Mouse (Mus musculus): ENCODE measurements at regions not wholly inside any gene's neighbourhood (a gene's known extent, or its start where the extent isn't known, plus 50 kb on each side); places are given as distances from the start of the nearest gene placed in this dataset.

DNA sequence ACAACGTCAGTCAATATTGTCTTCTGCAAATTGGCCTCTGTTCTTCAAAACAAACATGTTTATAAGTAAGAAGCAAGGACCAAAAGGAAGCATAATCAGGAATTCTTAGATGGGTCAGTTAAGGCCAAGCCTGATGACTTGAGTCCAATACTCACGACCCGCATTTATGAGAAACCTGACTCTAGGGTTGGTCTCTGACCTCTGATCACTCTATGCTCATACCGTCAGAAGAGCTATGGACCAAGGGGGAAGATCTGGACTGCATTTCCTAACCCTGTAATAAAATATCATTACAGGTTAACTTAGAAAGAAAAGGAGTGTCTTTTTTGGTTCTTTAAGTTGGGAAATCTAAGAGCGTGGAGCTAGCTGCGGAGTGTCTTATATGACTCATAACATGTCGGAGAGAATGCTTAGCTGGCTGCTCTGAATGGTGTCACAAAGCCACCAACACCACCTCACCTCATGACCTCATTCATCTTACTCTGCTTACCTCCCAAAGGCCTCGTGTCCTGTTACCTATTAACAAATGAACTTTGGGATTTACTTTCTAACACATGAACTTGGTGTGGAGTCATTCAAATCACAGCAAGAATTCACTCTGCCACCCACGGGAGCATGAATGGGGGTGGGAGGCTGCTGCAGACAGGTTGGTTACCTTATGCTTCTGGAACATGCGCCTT lies 170.3 kb downstream of the Cd83 start:
- no peaks in the 10 kb centered on the region for H3K36me3 ChIP-seq (ENCODE audit: poor library complexity, severe bottlenecking)
- no peak overlapping the region for H3K4me2 ChIP-seq
- no peaks in the 10 kb centered on the region for H3K9me3 ChIP-seq (replicated peaks)
- ATAC-seq: no peak
- H3K27ac ChIP-seq: no peak overlapping the region
- peaks cover 24% of the 10 kb centered on the region for H3K27me3 ChIP-seq
- H3K4me3 ChIP-seq: no peak overlapping the region
- H3K9ac ChIP-seq: no peak overlapping the region
- H3K4me1 ChIP-seq: peaks cover 21% of the 10 kb centered on the region
- 95% methylated on average over 10 of the region's 10 CpGs for WGBS

DNA sequence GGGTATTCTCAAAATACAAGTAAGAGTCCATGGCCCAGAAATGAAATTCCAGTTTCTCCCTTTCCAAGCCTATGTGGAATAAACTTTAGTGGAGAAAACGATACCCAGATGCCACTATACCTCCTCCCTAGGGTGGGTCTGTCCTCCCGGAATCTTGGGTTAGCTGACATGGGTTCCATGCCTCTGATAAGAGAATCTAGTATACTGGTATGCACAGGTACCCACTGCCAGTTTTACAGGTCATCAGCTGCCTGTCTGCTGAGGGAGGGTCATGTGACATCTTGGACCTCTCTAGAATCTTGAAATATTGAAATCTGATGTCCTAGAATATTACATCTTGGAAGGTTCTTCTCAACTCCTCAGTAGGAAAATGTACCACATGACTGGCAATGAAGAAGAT lies 172.5 kb downstream of the Cd83 start:
- ATAC-seq: no peak
- H3K36me3 ChIP-seq (ENCODE audit: poor library complexity, severe bottlenecking): no peaks in the 10 kb centered on the region
- peaks cover 8% of the 10 kb centered on the region; the same call in 1 of the 2 replicates for H3K4me1 ChIP-seq
- no peak overlapping the region for H3K27ac ChIP-seq
- H3K4me2 ChIP-seq: no peak overlapping the region
- peaks cover 20% of the 10 kb centered on the region for H3K27me3 ChIP-seq
- 91% methylated on average over 2 of the region's 2 CpGs for WGBS
- H3K4me3 ChIP-seq: no peak overlapping the region
- H3K9me3 ChIP-seq (replicated peaks): no peaks in the 10 kb centered on the region
- no peak overlapping the region for H3K9ac ChIP-seq

DNA sequence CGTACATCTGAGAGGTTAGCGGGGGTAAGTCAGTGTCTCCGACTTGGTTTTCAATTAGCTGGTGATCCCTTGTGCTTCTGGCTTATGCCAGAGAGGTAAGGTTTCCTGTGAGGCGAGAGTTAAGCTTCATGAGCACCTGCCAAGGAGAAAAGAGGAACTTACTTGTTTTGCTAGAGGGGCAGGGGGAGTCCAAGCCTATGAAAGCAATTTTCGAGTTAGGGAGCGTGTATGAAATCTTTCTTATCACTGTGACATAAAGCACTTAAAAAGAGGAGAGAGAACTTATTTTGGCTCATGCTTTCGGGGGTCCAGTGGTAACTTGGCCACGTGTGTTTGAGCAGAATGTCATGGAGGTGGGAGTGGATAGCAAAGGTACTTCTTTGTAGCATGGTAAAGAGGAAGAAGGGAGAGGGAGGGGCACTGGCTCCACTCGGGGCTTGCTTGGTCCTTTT lies 174.6 kb downstream of the Cd83 start:
- no peak for ATAC-seq
- 63% methylated on average over 9 of the region's 9 CpGs for WGBS

DNA sequence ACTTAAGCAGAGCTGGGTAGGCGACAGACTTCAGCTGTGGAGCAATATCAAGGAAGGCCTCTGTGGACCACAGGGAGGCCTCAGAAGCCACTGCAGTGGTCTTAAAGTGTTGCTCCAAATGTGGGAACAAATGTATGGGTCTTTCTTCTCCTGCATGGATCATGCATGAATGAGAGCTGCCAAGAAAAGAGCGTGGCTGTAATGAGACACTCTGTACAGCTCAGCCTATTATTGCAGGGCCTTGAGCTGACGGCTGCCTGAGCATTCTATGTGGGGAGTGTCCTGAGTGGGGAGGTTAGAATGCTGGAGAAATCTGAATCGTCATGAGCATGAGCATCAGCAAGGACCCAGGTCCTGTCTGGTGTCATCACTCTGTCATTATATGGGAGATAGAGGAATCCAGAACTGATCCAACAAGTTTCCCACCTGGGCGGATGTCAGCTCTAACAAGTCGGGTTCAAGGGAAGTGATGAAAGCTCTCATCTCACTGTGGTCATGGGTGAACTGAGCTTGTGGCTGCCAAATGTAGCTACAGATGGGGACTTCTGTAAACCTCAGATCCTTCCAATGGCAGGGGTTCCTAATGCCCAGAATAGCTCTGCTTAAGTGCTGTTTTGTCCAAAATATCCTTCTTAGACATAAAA lies 176.6 kb downstream of the Cd83 start:
- 57% methylated on average over 6 of the region's 6 CpGs for WGBS
- no peak for ATAC-seq
- H3K36me3 ChIP-seq (ENCODE audit: poor library complexity, severe bottlenecking): no peaks in the 10 kb centered on the region
- no peaks in the 10 kb centered on the region for H3K9me3 ChIP-seq (replicated peaks)
- no peak overlapping the region for H3K4me3 ChIP-seq
- no peak overlapping the region for H3K9ac ChIP-seq
- 0 out of 2 replicates have a peak, but pooled peaks cover 2% of the 10 kb centered on the region for H3K27me3 ChIP-seq
- H3K27ac ChIP-seq: no peak overlapping the region
- H3K4me2 ChIP-seq: no peak overlapping the region
- peaks cover 2% of the 10 kb centered on the region; the same call in 1 of the 2 replicates for H3K4me1 ChIP-seq

More for the DNA sequence above, 174.6 kb downstream of the Cd83 start:
- Histone ChIP-seq H3K4me2 (no peak overlapping the region), H3K9me3 (replicated peaks) (no peaks in the 10 kb centered on the region), H3K9ac (no peak overlapping the region), H3K4me1 (peaks cover 2% of the 10 kb centered on the region; the same call in 1 of the 2 replicates), H3K36me3 (ENCODE audit: poor library complexity, severe bottlenecking) (no peaks in the 10 kb centered on the region), H3K4me3 (no peak overlapping the region), H3K27me3 (peaks cover 13% of the 10 kb centered on the region; the same call in 1 of the 2 replicates), H3K27ac (no peak overlapping the region)

DNA sequence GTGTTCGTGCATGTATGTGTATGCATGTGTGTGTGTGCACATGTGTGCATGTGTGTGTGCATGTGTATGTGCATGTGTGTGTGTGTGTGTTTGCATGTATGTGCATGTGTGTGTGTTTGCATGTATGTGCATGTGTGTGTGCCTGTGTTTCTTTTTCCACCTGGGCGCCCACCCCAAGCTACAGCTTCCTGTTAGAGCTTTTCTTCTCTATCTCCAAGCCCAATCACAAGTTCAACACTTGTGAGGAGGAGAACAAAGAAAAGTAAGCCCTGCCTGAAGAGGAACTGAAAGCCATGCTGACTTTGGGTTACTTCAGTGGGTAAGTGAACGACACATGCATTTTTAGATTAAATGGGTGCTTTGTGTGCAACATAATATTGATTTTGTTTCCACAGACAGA lies 177.4 kb downstream of the Cd83 start:
- Histone ChIP-seq H3K4me3 (no peak overlapping the region), H3K27ac (no peak overlapping the region), H3K4me1 (peaks cover 2% of the 10 kb centered on the region; the same call in 1 of the 2 replicates), H3K4me2 (no peak overlapping the region), H3K9me3 (replicated peaks) (no peaks in the 10 kb centered on the region), H3K27me3 (0 out of 2 replicates have a peak, but pooled peaks cover 2% of the 10 kb centered on the region), H3K36me3 (ENCODE audit: poor library complexity, severe bottlenecking) (no peaks in the 10 kb centered on the region), H3K9ac (no peak overlapping the region)
- 80% methylated on average over 3 of the region's 3 CpGs for WGBS
- ATAC-seq: no peak

DNA sequence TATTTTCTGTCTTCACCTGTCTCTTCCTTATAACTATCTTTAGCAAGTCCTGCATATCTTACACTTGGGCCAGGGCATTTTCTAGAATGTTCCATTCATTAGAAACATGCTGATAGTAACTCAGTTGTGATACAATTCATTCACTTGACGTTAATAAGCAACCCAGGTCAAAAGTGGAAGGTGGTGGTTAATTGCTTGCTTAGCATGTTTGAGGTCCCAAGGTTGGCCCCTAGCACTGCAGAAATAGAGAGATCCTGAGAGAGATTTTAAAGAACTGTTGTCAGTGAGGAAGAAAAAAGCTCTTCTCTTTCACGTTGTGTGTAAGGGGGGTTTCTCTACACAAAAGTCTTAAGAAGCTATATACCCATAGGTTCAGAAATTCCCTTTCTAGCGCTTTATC lies 178.7 kb downstream of the Cd83 start:
- no peak for ATAC-seq
- no peaks in the 10 kb centered on the region for H3K36me3 ChIP-seq (ENCODE audit: poor library complexity, severe bottlenecking)

DNA sequence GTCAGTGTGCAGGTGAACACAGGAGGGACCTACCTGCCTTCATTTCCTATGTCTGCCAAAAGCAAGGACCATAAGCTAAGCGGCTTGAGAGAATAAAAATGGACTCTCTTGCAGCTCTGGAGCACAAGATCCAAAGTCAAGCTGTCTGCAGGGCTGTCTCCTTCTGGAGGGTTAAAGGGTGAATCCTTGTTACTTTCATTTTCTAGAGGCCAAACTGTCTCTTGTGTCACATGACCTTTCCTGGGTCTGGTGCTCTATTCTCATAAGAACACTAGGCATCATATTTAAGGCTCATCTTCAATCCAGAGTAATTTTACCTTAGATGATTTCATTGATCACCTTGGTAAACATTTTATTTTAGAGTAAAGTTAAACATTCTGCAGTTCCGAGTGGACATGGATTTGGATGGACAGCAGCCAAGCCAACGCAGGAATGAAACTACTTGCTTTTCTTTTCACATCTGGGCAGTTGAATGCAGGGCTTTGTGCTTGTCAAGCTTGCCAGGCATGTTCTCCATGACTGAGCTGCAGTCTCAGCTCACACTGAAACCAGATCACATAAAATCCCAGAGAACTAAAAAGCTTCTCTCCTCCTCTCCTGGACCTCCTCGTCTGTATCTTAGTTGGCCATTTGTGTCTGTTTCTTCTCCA lies 180.8 kb downstream of the Cd83 start:
- Histone ChIP-seq H3K27me3 (no peaks in the 10 kb centered on the region), H3K4me3 (no peak overlapping the region), H3K9ac (no peak overlapping the region), H3K9me3 (replicated peaks) (no peaks in the 10 kb centered on the region), H3K4me2 (no peak overlapping the region), H3K4me1 (no peaks in the 10 kb centered on the region; the same call in 1 of the 2 replicates), H3K27ac (no peak overlapping the region), H3K36me3 (ENCODE audit: poor library complexity, severe bottlenecking) (no peaks in the 10 kb centered on the region)
- ATAC-seq: no peak
- 83% methylated on average over 4 of the region's 4 CpGs for WGBS

More for the DNA sequence above, 178.7 kb downstream of the Cd83 start:
- no peak overlapping the region for H3K27ac ChIP-seq
- WGBS: 86% methylated on average over 3 of the region's 3 CpGs
- H3K4me1 ChIP-seq: peaks cover 2% of the 10 kb centered on the region; the same call in 1 of the 2 replicates
- H3K4me3 ChIP-seq: no peak overlapping the region
- H3K4me2 ChIP-seq: no peak overlapping the region
- no peaks in the 10 kb centered on the region for H3K9me3 ChIP-seq (replicated peaks)
- H3K9ac ChIP-seq: no peak overlapping the region
- H3K27me3 ChIP-seq: no peaks in the 10 kb centered on the region

DNA sequence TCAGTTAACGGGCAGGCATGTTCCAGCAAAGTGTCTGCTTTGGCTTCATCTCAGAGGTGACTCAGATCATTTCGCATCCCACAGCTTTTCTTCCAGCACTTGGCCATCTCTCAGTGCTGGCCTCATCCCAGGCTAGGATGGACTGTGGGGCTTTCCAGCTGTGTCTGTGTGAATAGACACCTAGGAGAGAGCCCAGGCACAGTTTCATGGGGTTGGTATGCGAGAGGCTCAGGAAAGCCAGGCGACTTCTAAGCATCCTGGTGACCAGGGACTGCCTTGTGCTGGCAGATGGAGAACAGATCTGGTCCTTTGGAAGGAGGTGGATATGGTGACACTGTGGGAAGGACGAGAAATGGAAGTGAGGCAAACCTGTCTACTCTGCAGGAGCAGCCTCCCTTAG lies 182.9 kb downstream of the Cd83 start:
- Histone ChIP-seq H3K9ac (no peak overlapping the region), H3K4me3 (no peak overlapping the region), H3K9me3 (replicated peaks) (no peaks in the 10 kb centered on the region), H3K4me2 (no peak overlapping the region), H3K27ac (no peak overlapping the region), H3K36me3 (ENCODE audit: poor library complexity, severe bottlenecking) (no peaks in the 10 kb centered on the region), H3K4me1 (no peaks in the 10 kb centered on the region), H3K27me3 (no peaks in the 10 kb centered on the region)
- no peak for ATAC-seq
- 80% methylated on average over 5 of the region's 5 CpGs for WGBS

DNA sequence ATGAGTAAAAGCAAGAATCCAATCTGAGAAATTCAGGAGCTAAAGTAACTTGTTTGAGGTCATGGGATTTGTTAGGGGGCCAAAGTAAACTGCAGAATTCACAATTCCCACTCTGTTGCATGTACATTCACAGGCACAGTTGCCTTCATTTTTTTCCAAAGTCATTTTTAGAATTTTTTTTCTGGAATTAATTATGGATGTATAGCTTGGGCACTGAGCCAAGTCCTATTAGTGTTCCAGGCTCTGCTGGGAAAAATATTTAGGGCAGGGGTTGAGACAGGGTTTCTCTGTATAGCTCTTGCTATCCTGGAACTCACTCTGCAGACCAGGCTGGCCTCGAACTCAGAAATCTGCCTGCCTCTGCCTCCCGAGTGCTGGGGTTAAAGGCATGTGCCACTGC lies 188.3 kb downstream of the Cd83 start:
- ATAC-seq: no peak
- Histone ChIP-seq H3K4me3 (no peak overlapping the region), H3K9me3 (replicated peaks) (no peaks in the 10 kb centered on the region), H3K27ac (no peak overlapping the region), H3K4me1 (peaks cover 9% of the 10 kb centered on the region; the same call in 1 of the 2 replicates), H3K36me3 (ENCODE audit: poor library complexity, severe bottlenecking) (no peaks in the 10 kb centered on the region), H3K9ac (no peak overlapping the region), H3K4me2 (no peak overlapping the region), H3K27me3 (no peaks in the 10 kb centered on the region)
- 95% methylated on average over 2 of the region's 2 CpGs for WGBS

DNA sequence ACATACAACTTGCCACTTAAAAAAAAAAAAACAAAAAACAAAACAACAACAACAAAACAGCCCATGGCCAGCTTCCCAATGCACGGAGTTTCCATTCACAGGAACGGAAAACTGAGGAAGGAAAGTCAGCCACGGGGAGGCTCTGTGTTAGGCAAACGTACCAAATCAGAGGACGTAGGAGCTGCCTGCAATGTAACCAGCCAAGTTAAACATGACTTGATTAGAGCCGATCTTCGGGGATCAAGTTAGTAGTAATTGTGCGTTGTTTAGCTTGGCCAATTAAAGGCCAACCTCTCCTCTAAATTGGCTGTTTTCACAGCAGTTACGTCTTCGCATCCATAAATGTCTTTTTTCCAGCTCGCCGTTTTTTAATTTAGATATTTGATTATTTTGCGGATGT lies 190.7 kb downstream of the Cd83 start:
- Histone ChIP-seq H3K9me3 (replicated peaks) (no peaks in the 10 kb centered on the region), H3K36me3 (ENCODE audit: poor library complexity, severe bottlenecking) (no peaks in the 10 kb centered on the region), H3K4me2 (no peak overlapping the region), H3K4me3 (no peak overlapping the region), H3K27ac (no peak overlapping the region), H3K27me3 (no peaks in the 10 kb centered on the region), H3K4me1 (peaks cover 9% of the 10 kb centered on the region; the same call in 1 of the 2 replicates), H3K9ac (no peak overlapping the region)
- 58% methylated on average over 13 of the region's 13 CpGs for WGBS
- no peak for ATAC-seq

DNA sequence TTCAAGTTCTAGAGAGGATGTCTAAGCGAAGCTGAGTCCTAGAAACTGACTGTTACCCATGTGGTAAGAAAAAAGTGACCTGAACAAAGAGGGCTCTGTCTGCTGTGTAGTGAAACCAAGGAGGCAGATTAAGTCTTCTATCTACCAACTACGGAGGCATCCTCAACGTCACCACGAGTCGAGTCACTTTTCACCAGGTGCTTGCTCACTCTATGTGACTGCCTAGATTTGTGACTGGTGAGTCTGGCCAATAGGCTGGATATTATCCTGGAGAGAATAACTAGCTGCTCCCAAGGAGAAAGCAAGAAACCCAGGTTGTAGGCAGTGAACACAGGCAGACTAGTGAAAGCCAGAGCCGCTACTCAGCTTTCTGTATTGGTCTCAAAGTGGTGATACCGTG lies 191.2 kb downstream of the Cd83 start:
- no peak overlapping the region for H3K27ac ChIP-seq

DNA sequence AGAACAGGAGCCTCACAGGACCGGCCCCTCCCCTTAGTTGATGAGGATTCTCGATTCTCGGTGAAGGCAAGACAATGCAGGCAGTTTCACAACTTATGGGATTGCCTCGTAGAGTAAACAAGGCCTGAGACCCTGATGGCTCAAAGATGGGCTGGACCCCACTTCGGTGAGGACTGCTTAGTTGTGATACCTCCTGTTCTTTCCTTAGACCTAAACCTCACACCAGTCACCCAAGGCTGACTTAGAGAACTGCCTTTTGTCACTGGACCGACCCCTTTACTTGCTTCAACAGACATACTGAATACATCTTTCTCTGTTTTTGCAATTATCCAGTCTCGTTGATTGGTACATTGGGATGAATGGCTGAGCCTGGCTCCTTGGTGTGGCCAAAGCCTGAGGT lies 192.1 kb downstream of the Cd83 start:
- 24% methylated on average over 7 of the region's 7 CpGs for WGBS
- Histone ChIP-seq H3K4me3 (no peak overlapping the region), H3K9ac (no peak overlapping the region), H3K9me3 (replicated peaks) (no peaks in the 10 kb centered on the region), H3K27ac (no peak overlapping the region), H3K4me1 (peaks cover 9% of the 10 kb centered on the region; the same call in 1 of the 2 replicates), H3K36me3 (ENCODE audit: poor library complexity, severe bottlenecking) (no peaks in the 10 kb centered on the region), H3K4me2 (no peak overlapping the region), H3K27me3 (no peaks in the 10 kb centered on the region)
- ATAC-seq: no peak

More for the DNA sequence above, 191.2 kb downstream of the Cd83 start:
- H3K27me3 ChIP-seq: no peaks in the 10 kb centered on the region
- no peak for ATAC-seq
- H3K4me1 ChIP-seq: peaks cover 9% of the 10 kb centered on the region; the same call in 1 of the 2 replicates
- H3K9ac ChIP-seq: no peak overlapping the region
- 44% methylated on average over 7 of the region's 7 CpGs for WGBS
- H3K9me3 ChIP-seq (replicated peaks): no peaks in the 10 kb centered on the region
- no peak overlapping the region for H3K4me2 ChIP-seq
- no peaks in the 10 kb centered on the region for H3K36me3 ChIP-seq (ENCODE audit: poor library complexity, severe bottlenecking)
- H3K4me3 ChIP-seq: no peak overlapping the region
